26 mouse cellular contexts compared by ENCODE assay signal in genomic region chr17:31819372-31819771, GRCm38 (mm10). TPM values are rescaled to one million over a fixed set of nuclear protein-coding genes. Genes with fewer than 3 reads are reported as not detected.
DNase-seq lines count a peak whose midpoint lies in the region; ATAC-seq and TF ChIP-seq lines count a peak whose summit lies in the region.
"Had no signal": no experiment of that assay in that cellular context is flagged by ENCODE, and none has a peak within 500 bp of the region (broad histone marks: within the 10 kb centered on the region; RNA-seq: fewer than 3 reads in every experiment).

No protein-coding gene starts in this region.

- H3K9ac ChIP-seq in hindbrain, embryonic 12.5 days, result no peak overlapping the region
- H3K9ac ChIP-seq: liver, embryonic 14.5 days; neural tube, embryonic 12.5 days had no signal

- 65% methylated on average over 9 of the region's 9 CpGs for WGBS in hindbrain, embryonic 12.5 days

- ATAC-seq in hindbrain, embryonic 12.5 days (ENCODE audit: low FRiP score), result no peak
- ATAC-seq: forebrain, embryonic 14.5 days; hindbrain, embryonic 16.5 days; midbrain, embryonic 16.5 days; Patski had no signal

- H3K4me2 ChIP-seq in hindbrain, embryonic 12.5 days (replicated peaks), result no peak overlapping the region
- H3K4me2 ChIP-seq: neural tube, embryonic 12.5 days had no signal

- H3K4me3 ChIP-seq in gastrocnemius, adult 2 months, result no peak overlapping the region
- peak overlapping the region; percentile 67 for H3K4me3 ChIP-seq in E14TG2a.4 (replicated peaks; ENCODE audit: low read length)
- no peak overlapping the region for H3K4me3 ChIP-seq in hindbrain, embryonic 12.5 days
- H3K4me3 ChIP-seq: hindbrain, embryonic 10.5 days; neural tube, embryonic 12.5 days had no signal

- no peak for TF ChIP-seq CTCF in gastrocnemius, adult 2 months (IDR thresholded peaks at IDR 0.05)
- no peak for TF ChIP-seq CTCF in E14TG2a.4 (conservative IDR thresholded peaks at IDR 0.05; ENCODE audit: low read length)

- no peaks in the 10 kb centered on the region for H3K27me3 ChIP-seq in E14TG2a.4 (ENCODE audit: insufficient read depth, low read length)
- H3K27me3 ChIP-seq in hindbrain, embryonic 12.5 days, result 0 out of 2 replicates have a peak, but pooled peaks cover 3% of the 10 kb centered on the region
- H3K27me3 ChIP-seq: neural tube, embryonic 12.5 days; Patski had no signal

- H3K4me1 ChIP-seq in E14TG2a.4 (replicated peaks; ENCODE audit: low read depth, low read length), result peaks cover 83% of the 10 kb centered on the region
- peaks cover 37% of the 10 kb centered on the region for H3K4me1 ChIP-seq in hindbrain, embryonic 12.5 days

- intact Hi-C loops in gastrocnemius, adult 2 months (cut with DNase I), result no loop called here

- no peaks in the 10 kb centered on the region for H3K9me3 ChIP-seq in E14TG2a.4 (ENCODE audit: low read length)
- no peaks in the 10 kb centered on the region for H3K9me3 ChIP-seq in hindbrain, embryonic 12.5 days (replicated peaks)
- H3K9me3 ChIP-seq: G1E; hindbrain, embryonic 10.5 days; neural tube, embryonic 12.5 days had no signal

- H3K36me3 ChIP-seq in E14TG2a.4 (ENCODE audit: insufficient read depth, low read length), result peaks cover 17% of the 10 kb centered on the region
- H3K36me3 ChIP-seq in hindbrain, embryonic 12.5 days, result no peaks in the 10 kb centered on the region
- H3K36me3 ChIP-seq: G1E; hindbrain, embryonic 10.5 days; neural tube, embryonic 12.5 days had no signal

- H3K27ac ChIP-seq in gastrocnemius, adult 2 months, result no peak overlapping the region
- H3K27ac ChIP-seq in hindbrain, embryonic 12.5 days, result no peak overlapping the region
- H3K27ac ChIP-seq: liver, embryonic 14.5 days; neural tube, embryonic 12.5 days had no signal

- DNase-seq in gastrocnemius, adult 2 months, result peak; percentile 12
- DNase-seq in gastrocnemius, postnatal 10 days, result no peak
- peak; percentile 86 for DNase-seq in ZHBTc4 (ENCODE audit: low read depth, low spot score)
- DNase-seq in naive thymus-derived CD4-positive, alpha-beta T cell, adult 2 months (ENCODE audit: low read depth), result peak; percentile 15
- no peak for DNase-seq in layer of hippocampus, postnatal 36 days
- DNase-seq: adrenal gland, postnatal 25 days; cerebellum, adult 2 months; cerebellum, postnatal 14 days; gastrocnemius, postnatal 36 days; heart, postnatal 14 days; kidney, adult 2 months; kidney, postnatal 4 days; liver; lung, adult 2 months; lung, postnatal 10 days; thymus, postnatal 25 days had no signal

RNA-seq across cellular contexts. Expression of gene Sik1, which starts 36.2 kb away (rescaled TPM):
- 10 to 100 TPM; 13.4 to 58.6 TPM for total RNA-seq in gastrocnemius, adult 2 months (2021)
- total RNA-seq in gastrocnemius, postnatal 10 days (2021), result 10 to 100 TPM; 30.6 to 33.2 TPM
- polyA plus RNA-seq in hindbrain, embryonic 12.5 days (2016; fragmentation: Nextera tagmentation; extraction: Ambion mirVana), result 16.5 and 18.9 TPM in 2 replicates
- total RNA-seq in layer of hippocampus, postnatal 36 days (2021), result 10 to 100 TPM; 16.9 to 18.0 TPM

Comparison
In these comparisons a context has a peak if more than half of its experiments do, and no peak if none do; other contexts are left out.
1. DNase-seq: peak in gastrocnemius, adult 2 months (single experiment), ZHBTc4 (single experiment) and naive thymus-derived CD4-positive, alpha-beta T cell, adult 2 months (single experiment); none in gastrocnemius, postnatal 10 days (single experiment) and layer of hippocampus, postnatal 36 days (0 of 2).